ENCODE assay signal across 9 mouse cellular contexts in the genomic region with DNA sequence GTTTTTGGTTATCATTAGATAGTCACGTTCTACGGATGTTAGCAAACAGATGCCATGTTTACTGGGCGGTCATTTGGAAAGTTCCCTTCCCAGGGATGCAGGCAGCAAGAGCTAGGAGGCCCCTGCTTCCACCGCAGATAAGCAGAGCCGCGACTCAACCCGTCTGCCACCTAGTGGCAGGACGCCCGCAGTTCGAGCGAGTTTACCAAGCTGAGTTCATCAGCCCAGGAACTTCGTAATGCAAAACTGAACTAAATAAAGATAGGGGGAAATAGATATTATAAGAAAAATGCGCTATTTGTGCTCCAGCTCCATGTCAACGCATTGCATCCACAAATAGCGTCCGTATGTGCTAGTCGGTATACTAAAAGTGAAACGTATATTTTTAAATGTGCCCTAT. TPM values are rescaled to one million over a fixed set of nuclear protein-coding genes. Genes with fewer than 3 reads are reported as not detected.
DNase-seq lines count a peak whose midpoint lies in the region; ATAC-seq and TF ChIP-seq lines count a peak whose summit lies in the region.
"Had no signal": no experiment of that assay in that cellular context is flagged by ENCODE, and none has a peak within 500 bp of the region (broad histone marks: within the 10 kb centered on the region; RNA-seq: fewer than 3 reads in every experiment).

No protein-coding gene starts in this region.

- H3K4me2 ChIP-seq in hindbrain, embryonic 15.5 days, result no peak overlapping the region
- H3K4me2 ChIP-seq: neural tube, embryonic 12.5 days had no signal

- peaks cover 2% of the 10 kb centered on the region; the same call in 1 of the 2 replicates for H3K4me1 ChIP-seq in cerebellum, adult 2 months (ENCODE audit: control insufficient read depth, insufficient read depth, low read length)
- H3K4me1 ChIP-seq in hindbrain, embryonic 15.5 days (replicated peaks), result 0 out of 2 replicates have a peak, but pooled peaks cover 3% of the 10 kb centered on the region
- no peaks in the 10 kb centered on the region for H3K4me1 ChIP-seq in midbrain, embryonic 10.5 days
- H3K4me1 ChIP-seq: neural tube, embryonic 12.5 days had no signal

- 15% methylated on average over 18 of the region's 18 CpGs for WGBS in cerebellum, adult 2 months
- WGBS in hindbrain, embryonic 15.5 days, result 21% methylated on average over 18 of the region's 18 CpGs
- whole genome bisulfite sequencing in midbrain, embryonic 10.5 days, result 20% methylated on average over 18 of the region's 18 CpGs

- H3K36me3 ChIP-seq in hindbrain, embryonic 15.5 days, result no peaks in the 10 kb centered on the region
- H3K36me3 ChIP-seq in midbrain, embryonic 10.5 days, result no peaks in the 10 kb centered on the region
- H3K36me3 ChIP-seq: neural tube, embryonic 12.5 days had no signal

- H3K27me3 ChIP-seq in cerebellum, adult 2 months (ENCODE audit: control insufficient read depth, insufficient read depth, low read length), result no peaks in the 10 kb centered on the region
- H3K27me3 ChIP-seq in hindbrain, embryonic 15.5 days, result no peaks in the 10 kb centered on the region
- H3K27me3 ChIP-seq in midbrain, embryonic 10.5 days (ENCODE audit: low read depth, poor library complexity, severe bottlenecking), result no peaks in the 10 kb centered on the region
- H3K27me3 ChIP-seq: neural tube, embryonic 12.5 days had no signal

- H3K9me3 ChIP-seq in hindbrain, embryonic 15.5 days, result no peaks in the 10 kb centered on the region
- H3K9me3 ChIP-seq in midbrain, embryonic 10.5 days (replicated peaks), result no peaks in the 10 kb centered on the region
- H3K9me3 ChIP-seq: neural tube, embryonic 12.5 days had no signal

- H3K9ac ChIP-seq in hindbrain, embryonic 15.5 days, result no peak overlapping the region
- H3K9ac ChIP-seq: neural tube, embryonic 12.5 days had no signal

- intact Hi-C loops in left cerebral cortex, adult 2 months (cut with DNase I), result loop anchor here (2.0 to 5.0 kb wide), 4 partner anchors 48 to 210 kb away; a partner anchor contains a TSS

- 0 out of 2 replicates have a peak, but pooled peaks have one; percentile 77 for ATAC-seq in hindbrain, embryonic 15.5 days (ENCODE audit: low FRiP score, low read depth)
- no peak for ATAC-seq in activated CD4-positive, CD25-positive, alpha-beta regulatory T cell, adult 4 months

- no peak overlapping the region for H3K4me3 ChIP-seq in cerebellum, adult 2 months (replicated peaks; ENCODE audit: insufficient read depth, low read depth, low read length)
- no peak overlapping the region for H3K4me3 ChIP-seq in hindbrain, embryonic 15.5 days
- no peak overlapping the region for H3K4me3 ChIP-seq in left cerebral cortex, adult 2 months
- no peak overlapping the region for H3K4me3 ChIP-seq in midbrain, embryonic 10.5 days
- H3K4me3 ChIP-seq: neural tube, embryonic 12.5 days had no signal

- DNase-seq in R1 (ENCODE audit: low read depth, low spot score), result peak; percentile 77
- peak; percentile 56 to 61 for DNase-seq in cerebellum, adult 2 months
- DNase-seq in frontal cortex, postnatal 10 days (ENCODE audit: low spot score in 2 of 2), result peak; percentile 76 to 83
- DNase-seq in left cerebral cortex, adult 2 months (ENCODE audit: extremely low spot score in 1 of 2, low spot score in 2 of 2), result peak; percentile 84 to 88
- DNase-seq in midbrain, embryonic 10.5 days (ENCODE audit: low spot score), result peak; percentile 72
- peak; percentile 83 to 87 for DNase-seq in right cerebral cortex, postnatal 36 days (ENCODE audit: low spot score in 2 of 2)

- peak; percentile 71 for TF ChIP-seq CTCF in cerebellum, adult 2 months (IDR thresholded peaks at IDR 0.05; ENCODE audit: borderline replicate concordance, insufficient read depth, low read depth, low read length)
- peak; percentile 88 for TF ChIP-seq CTCF in left cerebral cortex, adult 2 months (IDR thresholded peaks at IDR 0.05)

- no peak for TF ChIP-seq POLR2A in cerebellum, adult 2 months (IDR thresholded peaks at IDR 0.05; ENCODE audit: borderline replicate concordance, insufficient read depth, low read length)

- no peak overlapping the region for H3K27ac ChIP-seq in cerebellum, adult 2 months (ENCODE audit: insufficient read depth, low read length)
- H3K27ac ChIP-seq in hindbrain, embryonic 15.5 days (replicated peaks), result no peak overlapping the region
- H3K27ac ChIP-seq in left cerebral cortex, adult 2 months, result peak overlapping the region; percentile 77
- no peak overlapping the region for H3K27ac ChIP-seq in midbrain, embryonic 10.5 days (replicated peaks)
- H3K27ac ChIP-seq: neural tube, embryonic 12.5 days had no signal

RNA-seq across cellular contexts. Expression of a gene that starts 37.5 kb away (rescaled TPM):
- 0.08 and 0.15 TPM in 2 replicates for polyA plus RNA-seq in cerebellum, adult 2 months (2012; rRNA removed)
- 0.12 TPM in 1 of 2 replicates, not detected in the other for polyA plus RNA-seq in hindbrain, embryonic 15.5 days (2015; fragmentation: Nextera tagmentation; extraction: Ambion mirVana)
- 1 to 10 TPM in 1 of 2 experiments, under 1 TPM in 1; 0.42 to 1.1 TPM for total RNA-seq in left cerebral cortex, adult 2 months (2021)
- polyA plus RNA-seq in midbrain, embryonic 10.5 days (2016; fragmentation: Nextera tagmentation; extraction: Ambion mirVana), result 0.14 TPM in 1 of 2 replicates, not detected in the other
- polyA plus RNA-seq in activated CD4-positive, CD25-positive, alpha-beta regulatory T cell, adult 4 months (2017; shearing (Covaris generic)), result not detected
- polyA plus RNA-seq: neural tube, embryonic 12.5 days had no signal
